Mouse (Mus musculus): ENCODE measurements around the gene Dlgap4.

Dlgap4 gene

GRCm38 (mm10) chr2:156613541-156614257, at the start of gene Dlgap4:
TSS of gene Dlgap4 (plus strand) at chr2:156613705.
- DNase-seq (ENCODE audit: low read depth, low spot score): no peak

- DNase-seq (ENCODE audit: low read depth, low spot score): no peak
These were observed 47.0 kb upstream of the Dlgap4 start for GRCm38 (mm10) chr2:156566512-156566911.

GRCm38 (mm10) chr2:156568647-156569046, 44.9 kb upstream of the Dlgap4 start:
- no peak for DNase-seq (ENCODE audit: low read depth, low spot score)

GRCm38 (mm10) chr2:156569261-156569660, 44.2 kb upstream of the Dlgap4 start:
- DNase-seq (ENCODE audit: low read depth, low spot score): no peak

- no peak for DNase-seq (ENCODE audit: low read depth, low spot score)
These were observed 42.0 kb upstream of the Dlgap4 start for GRCm38 (mm10) chr2:156571521-156571920.

- no peak for DNase-seq (ENCODE audit: low read depth, low spot score)
These were observed 36.5 kb upstream of the Dlgap4 start for GRCm38 (mm10) chr2:156576850-156577587.

- no peak for DNase-seq (ENCODE audit: low read depth, low spot score)
These were observed 33.0 kb upstream of the Dlgap4 start for GRCm38 (mm10) chr2:156580507-156580906.

GRCm38 (mm10) chr2:156581244-156581643, 32.3 kb upstream of the Dlgap4 start:
- no peak for DNase-seq (ENCODE audit: low read depth, low spot score)

GRCm38 (mm10) chr2:156582887-156583286, 30.6 kb upstream of the Dlgap4 start:
- no peak for DNase-seq (ENCODE audit: low read depth, low spot score)

- no peak for DNase-seq (ENCODE audit: low read depth, low spot score)
These were observed 29.2 kb upstream of the Dlgap4 start for GRCm38 (mm10) chr2:156584154-156584796.

GRCm38 (mm10) chr2:156584797-156585471, 28.6 kb upstream of the Dlgap4 start:
- no peak for DNase-seq (ENCODE audit: low read depth, low spot score)

GRCm38 (mm10) chr2:156589481-156589880, 24.0 kb upstream of the Dlgap4 start:
- DNase-seq (ENCODE audit: low read depth, low spot score): no peak

- DNase-seq (ENCODE audit: low read depth, low spot score): no peak
These were observed 18.5 kb upstream of the Dlgap4 start for GRCm38 (mm10) chr2:156594987-156595490.

- DNase-seq (ENCODE audit: low read depth, low spot score): no peak
These were observed 10.9 kb upstream of the Dlgap4 start for GRCm38 (mm10) chr2:156602581-156602980.

GRCm38 (mm10) chr2:156603671-156604070, 9.8 kb upstream of the Dlgap4 start:
- no peak for DNase-seq (ENCODE audit: low read depth, low spot score)

- DNase-seq (ENCODE audit: low read depth, low spot score): no peak
These were observed 8.4 kb upstream of the Dlgap4 start for GRCm38 (mm10) chr2:156605144-156605543.

- DNase-seq (ENCODE audit: low read depth, low spot score): no peak
These were observed 7.5 kb upstream of the Dlgap4 start for GRCm38 (mm10) chr2:156605971-156606370.

GRCm38 (mm10) chr2:156613081-156613540, 394 bp upstream of the Dlgap4 start:
- no peak for DNase-seq (ENCODE audit: low read depth, low spot score)

- no peak for DNase-seq (ENCODE audit: low read depth, low spot score)
These were observed 702 bp downstream of the Dlgap4 start for GRCm38 (mm10) chr2:156614258-156614556.

- no peak for DNase-seq (ENCODE audit: low read depth, low spot score)
These were observed 1.5 kb downstream of the Dlgap4 start for GRCm38 (mm10) chr2:156614661-156615654.

- DNase-seq (ENCODE audit: low read depth, low spot score): no peak
These were observed 3.0 kb downstream of the Dlgap4 start for GRCm38 (mm10) chr2:156616513-156616912.

All from c-Kit-negative CD71-positive TER-119-positive erythroid progenitor cells, embryonic 14.5 days (primary cell).